Mouse (Mus musculus) neural tube, embryonic 12.5 days (tissue): Measurements from ENCODE around the gene Emsy. TPM values are rescaled to one million over a fixed set of nuclear protein-coding genes. Genes with fewer than 3 reads are reported as not detected.

Experiments
- ATAC-seq: fragments of 200-750 bp; cut with Nextera tagmentation; 2 replicates; pipeline ENCODE4 v1.8.0; 2017; ENCODE audit warnings: low read depth, mild to moderate bottlenecking, moderate TSS enrichment, moderate library complexity; ENCODE audit not compliant: low FRiP score
- H3K27ac ChIP-seq: fragments of 300-500 bp; sonication (generic); 2 replicates; pipeline ENCODE4 v1.5.1; 2016
- H3K27me3 ChIP-seq: fragments of 300-500 bp; sonication (generic); replicated peaks from 2 replicates; pipeline ENCODE4 v1.6.1; 2016; ENCODE audit warnings: mild to moderate bottlenecking
- H3K36me3 ChIP-seq: fragments of 300-500 bp; sonication (generic); 2 replicates; pipeline ENCODE4 v1.6.1; 2016; ENCODE audit warnings: mild to moderate bottlenecking
- H3K4me1 ChIP-seq: fragments of 300-500 bp; sonication (generic); 2 replicates; pipeline ENCODE4 v1.6.1; 2016
- H3K4me2 ChIP-seq: fragments of 300-500 bp; sonication (generic); replicated peaks from 2 replicates; pipeline ENCODE4 v1.6.1; 2016; ENCODE audit warnings: mild to moderate bottlenecking
- H3K4me3 ChIP-seq: fragments of 300-500 bp; sonication (generic); 2 replicates; pipeline ENCODE4 v1.5.1; 2016
- H3K9ac ChIP-seq: fragments of 300-500 bp; sonication (generic); 2 replicates; pipeline ENCODE4 v1.6.1; 2016; ENCODE audit warnings: mild to moderate bottlenecking
- H3K9me3 ChIP-seq: fragments of 300-500 bp; sonication (generic); 2 replicates; pipeline ENCODE4 v1.6.1; 2016; ENCODE audit warnings: mild to moderate bottlenecking
- WGBS: fragments of 180-500 bp; shearing (Covaris S2); methylation state at CpG from one replicate; pipeline ENCODE4 v1.1.7; 2016; 5-methylcytosine and 5-hydroxymethylcytosine counted together
- polyA plus RNA-seq: library from polyadenylated mRNA; unstranded; fragments of >200 nt; fragmentation: Nextera tagmentation; extraction: Ambion mirVana; gene quantifications from 2 replicates; pipeline ENCODE4 v1.2.1, GENCODE M21; 2016

Emsy gene
- 40.3 and 46.0 TPM in 2 replicates for polyA plus RNA-seq

DNA sequence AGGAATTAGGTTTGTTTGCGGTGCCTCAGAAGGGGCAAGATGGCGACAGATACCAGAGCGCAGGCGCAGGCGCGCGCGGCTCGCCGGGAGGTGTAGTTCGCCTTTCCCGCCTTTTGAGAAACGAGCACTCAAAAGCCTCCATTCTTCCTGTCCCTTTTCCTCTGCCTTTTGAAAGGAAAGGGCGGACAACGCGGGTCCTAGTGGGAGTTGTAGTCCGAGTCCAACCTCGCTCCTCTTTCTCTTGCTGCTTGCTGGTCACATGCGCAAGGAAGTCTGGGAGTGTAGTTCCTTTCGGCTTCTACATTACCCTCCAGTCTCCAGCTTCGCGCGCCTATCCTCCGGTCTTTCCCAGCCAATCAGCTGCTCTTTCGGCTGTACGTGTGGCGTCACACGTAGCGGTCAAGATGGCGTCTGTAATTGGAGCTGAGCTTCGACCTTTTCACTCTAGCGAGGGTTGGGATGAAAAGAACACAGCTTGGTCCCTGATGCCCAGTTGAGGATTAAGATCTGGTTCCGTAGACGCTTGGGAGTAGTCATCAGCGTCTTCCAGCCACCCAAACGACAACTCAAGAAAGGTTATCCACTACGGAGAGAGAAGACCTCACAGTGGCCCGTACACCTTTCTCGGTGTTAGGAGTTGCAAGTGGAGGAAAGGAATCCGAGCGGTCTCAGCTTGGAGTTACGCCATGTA lies at the start of gene Emsy:
Emsy (minus strand) TSS at position 253 of the 691 bp plus-strand sequence.
- ATAC-seq = peak; percentile 95
- Histone ChIP-seq H3K4me1 (peaks cover 23% of the 10 kb centered on the region), H3K9ac (peak within 1 kb of the TSS; percentile 93), H3K4me3 (peak within 1 kb of the TSS; percentile 93), H3K27ac (peak within 1 kb of the TSS; percentile 89), H3K36me3 (0 out of 2 replicates have a peak, but pooled peaks cover 4% of the 10 kb centered on the region), H3K4me2 (peak within 1 kb of the TSS; percentile 79), H3K27me3 (no peaks in the 10 kb centered on the region), H3K9me3 (no peaks in the 10 kb centered on the region)
- under 1% methylated on average over 42 of the region's 42 CpGs for WGBS

- Histone ChIP-seq H3K4me1 (peaks cover 21% of the 10 kb centered on the region), H3K9me3 (no peaks in the 10 kb centered on the region), H3K9ac (peak overlapping the region; percentile 87), H3K27ac (no peak overlapping the region), H3K27me3 (no peaks in the 10 kb centered on the region), H3K4me3 (peak overlapping the region; percentile 92), H3K4me2 (peak overlapping the region; percentile 69), H3K36me3 (no peaks in the 10 kb centered on the region)
- ATAC-seq = no peak
- WGBS = 76% methylated on average over 5 of the region's 5 CpGs
Observed at GRCm38 (mm10) chr7:98704276-98704675, 47.7 kb upstream of the Emsy start.

GRCm38 (mm10) chr7:98703365-98703881 lies 46.8 kb upstream of the Emsy start:
- WGBS = under 1% methylated on average over 38 of the region's 38 CpGs
- Histone ChIP-seq H3K9ac (peak overlapping the region; percentile 87), H3K4me1 (peaks cover 21% of the 10 kb centered on the region), H3K4me2 (peak overlapping the region; percentile 69), H3K27ac (peak overlapping the region; percentile 53; the same call in 1 of the 2 replicates), H3K27me3 (no peaks in the 10 kb centered on the region), H3K4me3 (peak overlapping the region; percentile 92), H3K36me3 (no peaks in the 10 kb centered on the region), H3K9me3 (no peaks in the 10 kb centered on the region)
- no peak; the same call in 1 of the 2 replicates for ATAC-seq

GRCm38 (mm10) chr7:98702283-98703240 lies 46.0 kb upstream of the Emsy start, which contains the start of gene Thap12:
Gene Thap12, plus strand, starts transcription at chr7:98703103.
- Histone ChIP-seq H3K27me3 (no peaks in the 10 kb centered on the region), H3K27ac (peak within 1 kb of the TSS; percentile 53; the same call in 1 of the 2 replicates), H3K4me2 (peak within 1 kb of the TSS; percentile 69), H3K4me3 (peak within 1 kb of the TSS; percentile 92), H3K9ac (peak within 1 kb of the TSS; percentile 87), H3K9me3 (no peaks in the 10 kb centered on the region), H3K36me3 (no peaks in the 10 kb centered on the region), H3K4me1 (peaks cover 21% of the 10 kb centered on the region)
- ATAC-seq = peak; percentile 97
- 3% methylated on average over 63 of the region's 65 CpGs for WGBS

DNA sequence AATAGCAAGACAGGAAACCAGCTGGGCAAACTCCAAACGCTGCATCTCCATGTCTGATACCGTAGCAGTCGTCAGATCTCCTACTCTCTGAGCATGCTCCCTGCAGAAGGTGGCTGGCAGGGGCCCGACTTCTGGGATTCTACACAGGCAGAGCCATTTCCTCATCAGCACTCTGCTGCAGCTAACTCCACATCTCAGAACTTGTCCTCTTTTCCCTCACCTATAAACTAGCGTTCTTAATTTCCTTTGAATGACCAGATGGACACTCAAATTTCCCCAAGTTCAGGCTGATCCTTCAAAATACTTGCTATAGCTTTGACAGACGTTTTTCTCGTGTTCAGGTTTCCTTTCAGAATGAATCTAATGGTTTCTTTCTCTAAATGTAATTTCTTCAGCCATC lies 45.2 kb upstream of the Emsy start:
- no peak for ATAC-seq
- H3K36me3 ChIP-seq = no peaks in the 10 kb centered on the region
- H3K27me3 ChIP-seq = no peaks in the 10 kb centered on the region
- 59% methylated on average over 7 of the region's 7 CpGs for WGBS
- peaks cover 21% of the 10 kb centered on the region for H3K4me1 ChIP-seq
- H3K9me3 ChIP-seq = no peaks in the 10 kb centered on the region
- no peak overlapping the region for H3K27ac ChIP-seq
- H3K4me3 ChIP-seq = peak overlapping the region; percentile 92
- H3K4me2 ChIP-seq = peak overlapping the region; percentile 69
- peak overlapping the region; percentile 87; the same call in 1 of the 2 replicates for H3K9ac ChIP-seq

GRCm38 (mm10) chr7:98698590-98698989 lies 42.0 kb upstream of the Emsy start:
- Histone ChIP-seq H3K27me3 (no peaks in the 10 kb centered on the region), H3K4me3 (no peak overlapping the region), H3K27ac (no peak overlapping the region), H3K9me3 (no peaks in the 10 kb centered on the region), H3K9ac (no peak overlapping the region), H3K36me3 (no peaks in the 10 kb centered on the region), H3K4me1 (peaks cover 7% of the 10 kb centered on the region; the same call in 1 of the 2 replicates), H3K4me2 (no peak overlapping the region)
- 94% methylated on average over 4 of the region's 4 CpGs for WGBS
- ATAC-seq = no peak

GRCm38 (mm10) chr7:98698041-98698440 lies 41.5 kb upstream of the Emsy start:
- no peak overlapping the region for H3K4me3 ChIP-seq
- no peaks in the 10 kb centered on the region for H3K9me3 ChIP-seq
- no peaks in the 10 kb centered on the region for H3K36me3 ChIP-seq
- H3K4me2 ChIP-seq = no peak overlapping the region
- no peak overlapping the region for H3K9ac ChIP-seq
- no peaks in the 10 kb centered on the region for H3K27me3 ChIP-seq
- H3K27ac ChIP-seq = no peak overlapping the region
- ATAC-seq = no peak
- peaks cover 8% of the 10 kb centered on the region for H3K4me1 ChIP-seq
- 58% methylated on average over 5 of the region's 5 CpGs for WGBS

- H3K27ac ChIP-seq = no peak overlapping the region
- no peak overlapping the region for H3K9ac ChIP-seq
- no peaks in the 10 kb centered on the region for H3K36me3 ChIP-seq
- 13% methylated on average over 2 of the region's 2 CpGs for WGBS
- H3K27me3 ChIP-seq = no peaks in the 10 kb centered on the region
- no peak for ATAC-seq
- H3K9me3 ChIP-seq = no peaks in the 10 kb centered on the region
- no peak overlapping the region for H3K4me2 ChIP-seq
- H3K4me3 ChIP-seq = no peak overlapping the region
- peaks cover 10% of the 10 kb centered on the region for H3K4me1 ChIP-seq
Observed at GRCm38 (mm10) chr7:98697496-98697895, 40.9 kb upstream of the Emsy start.

- ATAC-seq = no peak
- H3K9ac ChIP-seq = no peak overlapping the region
- no peaks in the 10 kb centered on the region for H3K36me3 ChIP-seq
- H3K4me2 ChIP-seq = no peak overlapping the region
- H3K4me1 ChIP-seq = peaks cover 3% of the 10 kb centered on the region; the same call in 1 of the 2 replicates
- WGBS = 82% methylated on average over 5 of the region's 5 CpGs
- H3K9me3 ChIP-seq = no peaks in the 10 kb centered on the region
- H3K27me3 ChIP-seq = no peaks in the 10 kb centered on the region
- H3K27ac ChIP-seq = no peak overlapping the region
- H3K4me3 ChIP-seq = no peak overlapping the region
Observed at GRCm38 (mm10) chr7:98694046-98694445, 37.5 kb upstream of the Emsy start.

- H3K27ac ChIP-seq = no peak overlapping the region
- no peak for ATAC-seq
- peak overlapping the region; percentile 32; the same call in 1 of the 2 replicates for H3K4me2 ChIP-seq
- H3K36me3 ChIP-seq = no peaks in the 10 kb centered on the region
- H3K27me3 ChIP-seq = no peaks in the 10 kb centered on the region
- H3K4me3 ChIP-seq = no peak overlapping the region
- no peaks in the 10 kb centered on the region for H3K9me3 ChIP-seq
- H3K9ac ChIP-seq = no peak overlapping the region
- H3K4me1 ChIP-seq = peaks cover 3% of the 10 kb centered on the region; the same call in 1 of the 2 replicates
- WGBS = 45% methylated on average over 24 of the region's 24 CpGs
Observed at GRCm38 (mm10) chr7:98692761-98693546, 36.4 kb upstream of the Emsy start.

DNA sequence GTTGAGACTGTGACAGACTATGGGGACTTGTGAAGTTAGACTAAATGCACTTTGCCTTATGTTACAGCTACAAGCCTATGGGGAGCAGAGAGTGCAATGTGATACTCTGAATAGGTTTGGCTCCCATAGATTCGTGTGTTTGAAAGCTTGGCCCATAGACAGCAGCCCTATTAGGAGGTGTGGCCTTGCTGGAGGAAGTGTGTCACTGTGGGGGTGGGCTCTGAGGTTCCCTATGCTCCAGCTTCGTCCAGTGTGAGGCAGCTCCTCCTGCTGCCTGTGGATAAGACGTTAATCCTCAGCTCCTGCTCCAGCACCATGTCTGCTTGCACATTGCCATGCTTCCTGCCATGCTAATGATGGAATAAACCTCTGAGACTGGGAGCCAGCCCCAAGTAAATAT lies 34.2 kb upstream of the Emsy start:
- no peak for ATAC-seq
- no peak overlapping the region for H3K9ac ChIP-seq
- peaks cover 3% of the 10 kb centered on the region; the same call in 1 of the 2 replicates for H3K4me1 ChIP-seq
- H3K36me3 ChIP-seq = no peaks in the 10 kb centered on the region
- H3K4me2 ChIP-seq = no peak overlapping the region
- H3K9me3 ChIP-seq = no peaks in the 10 kb centered on the region
- H3K27ac ChIP-seq = no peak overlapping the region
- 33% methylated on average over 3 of the region's 3 CpGs for WGBS
- H3K27me3 ChIP-seq = no peaks in the 10 kb centered on the region
- no peak overlapping the region for H3K4me3 ChIP-seq
